Mouse (Mus musculus) C2C12 (cell line): Measurements from ENCODE around the gene Ppp2r5c.

ENCODE experiments used
- CEBPB ChIP-seq: IDR thresholded peaks from one replicate; pipeline ENCODE4 v1.6.1; 2011; ENCODE audit warnings: low read depth, mild to moderate bottlenecking, control low read depth, moderate library complexity
- CTCF ChIP-seq: IDR thresholded peaks from one replicate; pipeline ENCODE4 v1.5.1; 2011; ENCODE audit not compliant: control insufficient read depth, insufficient read depth, insufficient read length
- MAX ChIP-seq: IDR thresholded peaks from one replicate; pipeline ENCODE4 v1.6.1; 2011; ENCODE audit warnings: mild to moderate bottlenecking, control low read depth
- MYOD1 ChIP-seq: IDR thresholded peaks from one replicate; pipeline ENCODE4 v1.6.1; 2011; ENCODE audit warnings: low read depth; ENCODE audit not compliant: control insufficient read depth, insufficient read length
- MYOG ChIP-seq: IDR thresholded peaks from one replicate; pipeline ENCODE4 v1.6.1; 2011; ENCODE audit not compliant: control insufficient read depth, insufficient read length; ENCODE audit errors: extremely low read depth
- USF1 ChIP-seq: IDR thresholded peaks from one replicate; pipeline ENCODE4 v1.6.1; 2011; ENCODE audit warnings: low read depth, mild to moderate bottlenecking, control low read depth, moderate library complexity

GRCm38 (mm10) chr12:110556861-110557628 is 110.1 kb downstream of the Ppp2r5c start:
- TF ChIP-seq CTCF: no peak
- TF ChIP-seq USF1: no peak
- TF ChIP-seq MAX: no peak
- TF ChIP-seq CEBPB: no peak
- TF ChIP-seq MYOG: no peak
- no peak for TF ChIP-seq MYOD1
